Mouse (Mus musculus) ES-Bruce4 (cell line): Measurements from ENCODE around the gene Ctnnd2.

Experiments used
- CTCF ChIP-seq: IDR thresholded peaks from one replicate; pipeline ENCODE4 v1.8.1; 2011; ENCODE audit warnings: low read depth, low read length
- EP300 ChIP-seq: IDR thresholded peaks from 2 replicates; pipeline ENCODE4 v1.6.1; 2011; ENCODE audit warnings: low read depth, low read length; ENCODE audit not compliant: insufficient read depth
- POLR2A ChIP-seq: IDR thresholded peaks from one replicate; pipeline ENCODE4 v1.8.1; 2011; ENCODE audit warnings: low read length; ENCODE audit not compliant: insufficient read depth

- TF ChIP-seq CTCF (no peak), POLR2A (no peak), EP300 (no peak)
These were observed 855.2 kb downstream of the Ctnnd2 start for GRCm38 (mm10) chr15:31027448-31028230.
